Mouse (Mus musculus) granulocyte monocyte progenitor cell, adult 5-6 weeks (primary cell): Measurements from ENCODE around the gene Zfp799. TPM values are rescaled to one million over a fixed set of nuclear protein-coding genes. Genes with fewer than 3 reads are reported as not detected.
A peak's percentile ranks its signal among the peaks of the same experiment; 100 is the strongest.
"Not testable (repeated sequence)": the region's sequence is repeated elsewhere in the genome, so short reads cannot be mapped to it uniquely, and the experiment has no call there.

Experiments
- ATAC-seq: replicated peaks from 2 replicates; pipeline ENCODE4 v1.8.0; 2016; ENCODE audit warnings: mild to moderate bottlenecking, moderate TSS enrichment, inconsistent platforms; ENCODE audit not compliant: poor library complexity, severe bottlenecking
- total RNA-seq, 2 experiments: library from RNA; stranded (forward) in 1 of 2; stranded (reverse) in 1 of 2; fragments of 200-712, 200-1000 nt in 1 of 2; fragments of >200 nt in 1 of 2; fragmentation: Nextera tagmentation in 1 of 2; gene quantifications; 2 replicates each; pipeline ENCODE4 v1.2.3; 2014 to 2017

Gene Zfp799
- total RNA-seq (2014; fragmentation: Nextera tagmentation) (10.1 and 18.5 TPM in 2 replicates), total RNA-seq (2017) (6.5 and 10.6 TPM in 2 replicates)

- peak; percentile 100 for ATAC-seq
These were observed at the start of gene Zfp799 for GRCm38 (mm10) chr17:32829540-32830417. Gene Zfp799 (minus strand): TSS chr17:32830261.

GRCm38 (mm10) chr17:32878773-32879172, 48.7 kb upstream of the Zfp799 start:
- ATAC-seq = no peak

- ATAC-seq = no peak
These were observed 47.6 kb upstream of the Zfp799 start for GRCm38 (mm10) chr17:32877471-32878171.

GRCm38 (mm10) chr17:32872696-32873095, 42.6 kb upstream of the Zfp799 start:
- no peak for ATAC-seq

- ATAC-seq = no peak
These were observed 42.0 kb upstream of the Zfp799 start for GRCm38 (mm10) chr17:32872091-32872490.

GRCm38 (mm10) chr17:32871483-32871882, 41.4 kb upstream of the Zfp799 start:
- no peak for ATAC-seq

GRCm38 (mm10) chr17:32867266-32867665, 37.2 kb upstream of the Zfp799 start:
- peak; percentile 59 for ATAC-seq

GRCm38 (mm10) chr17:32856713-32857112, 26.7 kb upstream of the Zfp799 start:
- not testable (repeated sequence) for ATAC-seq

- no peak for ATAC-seq
These were observed 21.5 kb upstream of the Zfp799 start for GRCm38 (mm10) chr17:32851581-32851980.

- ATAC-seq = no peak
These were observed 11.3 kb upstream of the Zfp799 start for GRCm38 (mm10) chr17:32841388-32841787.

- ATAC-seq = no peak
These were observed 9.2 kb upstream of the Zfp799 start for GRCm38 (mm10) chr17:32839083-32839802.

GRCm38 (mm10) chr17:32830418-32830782, 339 bp upstream of the Zfp799 start:
- ATAC-seq = no peak

GRCm38 (mm10) chr17:32816074-32816784, 13.8 kb downstream of the Zfp799 start:
- no peak for ATAC-seq

GRCm38 (mm10) chr17:32814136-32814535, 15.9 kb downstream of the Zfp799 start:
- ATAC-seq = no peak

- no peak for ATAC-seq
These were observed 19.4 kb downstream of the Zfp799 start for GRCm38 (mm10) chr17:32810648-32811047.

- ATAC-seq = no peak
These were observed 20.3 kb downstream of the Zfp799 start, which contains the start of gene Zfp811 for GRCm38 (mm10) chr17:32809544-32810374. Gene Zfp811 (minus strand): TSS chr17:32809931.

- ATAC-seq = no peak
These were observed 21.1 kb downstream of the Zfp799 start for GRCm38 (mm10) chr17:32808921-32809320.

- no peak for ATAC-seq
These were observed 40.8 kb downstream of the Zfp799 start for GRCm38 (mm10) chr17:32789244-32789643.

GRCm38 (mm10) chr17:32788576-32788975, 41.5 kb downstream of the Zfp799 start:
- no peak for ATAC-seq
